Mouse (Mus musculus): ENCODE measurements around the gene Tmem25.

GRCm38 (mm10) chr9:44792842-44793241, 6.3 kb downstream of the Tmem25 start:
- TF ChIP-seq CTCF (IDR thresholded peaks at IDR 0.05; ENCODE audit: low read depth) (no peak), EP300 (IDR thresholded peaks at IDR 0.05; ENCODE audit: low read depth) (no peak)

Measured in liver, embryonic 14.5 days (tissue).